Mouse (Mus musculus): ENCODE measurements around the gene Pebp1. TPM values are rescaled to one million over a fixed set of nuclear protein-coding genes. Genes with fewer than 3 reads are reported as not detected.

The Pebp1 gene
- total and polyA plus RNA-seq, 3 experiments: 558 to 568 TPM; not detected in 1

DNA sequence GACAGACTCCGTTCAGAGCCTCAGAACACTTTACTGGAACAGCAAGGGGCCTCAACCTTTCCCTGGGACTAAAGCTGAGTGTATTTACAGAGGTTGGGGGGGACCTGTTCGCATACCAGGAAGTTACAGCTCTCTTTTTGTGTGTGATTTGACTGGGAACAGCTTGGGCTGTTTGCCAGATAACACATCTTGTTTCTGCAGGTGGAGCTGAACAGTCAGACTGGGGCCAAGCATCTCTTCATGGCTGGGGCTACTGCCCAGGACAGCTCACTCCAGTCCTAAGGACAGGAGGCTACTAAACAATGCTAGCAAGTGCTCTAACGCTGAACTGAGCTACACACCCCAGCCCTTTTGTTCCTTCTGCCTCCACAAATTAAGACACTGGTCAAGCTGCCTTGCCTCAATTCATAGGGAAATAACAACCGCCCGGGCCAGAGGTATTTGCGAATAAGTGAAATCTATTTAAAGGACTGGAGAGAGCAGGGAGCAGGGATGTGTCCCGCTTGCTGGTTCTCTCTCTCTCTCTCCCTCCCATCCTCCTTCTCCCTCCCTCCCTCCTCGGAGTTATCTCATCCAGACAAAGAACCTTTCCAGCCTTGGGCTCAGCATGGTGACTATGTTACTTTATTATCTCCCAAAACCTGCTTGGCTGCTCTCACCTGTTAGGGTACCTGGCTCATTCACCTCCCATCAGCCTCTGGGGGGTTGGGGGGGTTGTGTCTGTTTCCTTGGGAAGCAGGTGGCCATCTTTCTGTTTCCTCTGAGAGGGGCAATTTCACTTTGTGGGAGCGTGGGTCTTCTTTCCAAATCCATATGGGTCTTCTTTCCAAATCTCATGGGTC, 27.4 kb upstream of the Pebp1 start:
- TF ChIP-seq CTCF (IDR thresholded peaks at IDR 0.05 in 2 of 3, conservative IDR thresholded peaks at IDR 0.05 in 1 of 3; ENCODE audit: control insufficient read depth in 1 of 3, insufficient read depth in 1 of 3, low read depth in 2 of 3, low read length in 3 of 3, poor library complexity in 1 of 3, severe bottlenecking in 1 of 3) (no peak), RAD21 (IDR thresholded peaks at IDR 0.05; ENCODE audit: low read depth, low read length) (no peak), ZKSCAN1 (IDR thresholded peaks at IDR 0.05; ENCODE audit: low read depth, low read length) (no peak), EP300 (IDR thresholded peaks at IDR 0.05; ENCODE audit: low read depth in 1 of 2, low read length in 2 of 2) (0 out of 4 replicates have a peak, but pooled peaks of 1 of the 2 experiments have one; percentile 12), HCFC1 (IDR thresholded peaks at IDR 0.05; ENCODE audit: low read depth, low read length) (no peak), TCF12 (IDR thresholded peaks at IDR 0.05; ENCODE audit: low read depth, low read length) (peak; percentile 23; the same call in 1 of the 2 replicates), USF2 (IDR thresholded peaks at IDR 0.05; ENCODE audit: borderline replicate concordance in 1 of 2, insufficient read depth in 1 of 2, low read depth in 1 of 2, low read length in 2 of 2) (no peak)
- H3K4me1 ChIP-seq (ENCODE audit: control insufficient read depth in 1 of 2, insufficient read depth in 2 of 2, low read length in 2 of 2): peaks cover 4 to 20% of the 10 kb centered on the region in 2 experiments
- H3K9ac ChIP-seq (ENCODE audit: control insufficient read depth, low read depth, low read length, poor library complexity, severe bottlenecking): no peak overlapping the region
- peak; percentile 38 for DNase-seq (ENCODE audit: low read depth, low spot score)
- peaks cover 0 to 14% of the 10 kb centered on the region in 2 experiments; a peak in 2 of 4 replicates for H3K36me3 ChIP-seq (ENCODE audit: control insufficient read depth in 1 of 2, insufficient read depth in 2 of 2, low read length in 2 of 2)
- no peaks in the 10 kb centered on the region for H3K9me3 ChIP-seq (replicated peaks; ENCODE audit: insufficient read depth, low read length)
- no peak overlapping the region for H3K27ac ChIP-seq (ENCODE audit: control insufficient read depth, low read depth, low read length)
- H3K79me2 ChIP-seq (ENCODE audit: control insufficient read depth, insufficient read depth, low read length, poor library complexity): no peaks in the 10 kb centered on the region; the same call in 1 of the 2 replicates
- peak overlapping the region in 1 of 2 experiments; percentile 16; a peak in 1 of 4 replicates for H3K4me3 ChIP-seq (ENCODE audit: control insufficient read depth in 1 of 2, insufficient read depth in 1 of 2, low read depth in 2 of 2, low read length in 2 of 2)
- H3K27me3 ChIP-seq (ENCODE audit: control insufficient read depth in 1 of 2, insufficient read depth in 2 of 2, low read length in 2 of 2): no peaks in the 10 kb centered on the region; a peak in 1 of 4 replicates

GRCm38 (mm10) chr5:117313909-117314308, 26.5 kb upstream of the Pebp1 start:
- H3K4me1 ChIP-seq (ENCODE audit: control insufficient read depth in 1 of 2, insufficient read depth in 2 of 2, low read length in 2 of 2): peaks cover 4 to 20% of the 10 kb centered on the region in 2 experiments
- H3K9ac ChIP-seq (ENCODE audit: control insufficient read depth, low read depth, low read length, poor library complexity, severe bottlenecking): no peak overlapping the region
- no peak overlapping the region for H3K27ac ChIP-seq (ENCODE audit: control insufficient read depth, low read depth, low read length)
- H3K4me3 ChIP-seq (ENCODE audit: control insufficient read depth in 1 of 2, insufficient read depth in 1 of 2, low read depth in 2 of 2, low read length in 2 of 2): no peak overlapping the region
- H3K79me2 ChIP-seq (ENCODE audit: control insufficient read depth, insufficient read depth, low read length, poor library complexity): no peaks in the 10 kb centered on the region; the same call in 1 of the 2 replicates
- no peaks in the 10 kb centered on the region; a peak in 1 of 4 replicates for H3K27me3 ChIP-seq (ENCODE audit: control insufficient read depth in 1 of 2, insufficient read depth in 2 of 2, low read length in 2 of 2)
- DNase-seq (ENCODE audit: low read depth, low spot score): no peak
- no peak for TF ChIP-seq GABPA (IDR thresholded peaks at IDR 0.05; ENCODE audit: low read depth, low read length)
- TF ChIP-seq MYB (IDR thresholded peaks at IDR 0.05; ENCODE audit: low read depth, low read length): no peak
- no peak for TF ChIP-seq MXI1 (IDR thresholded peaks at IDR 0.05; ENCODE audit: low read depth, low read length)
- TF ChIP-seq SMC3 (IDR thresholded peaks at IDR 0.05; ENCODE audit: low read depth, low read length): no peak
- TF ChIP-seq GATA1 (IDR thresholded peaks at IDR 0.05; ENCODE audit: low read depth, low read length): no peak
- TF ChIP-seq MAFK (IDR thresholded peaks at IDR 0.05; ENCODE audit: borderline replicate concordance, low read depth, low read length): no peak
- no peak for TF ChIP-seq ETS1 (IDR thresholded peaks at IDR 0.05; ENCODE audit: low read depth, low read length)
- TF ChIP-seq NELFE (IDR thresholded peaks at IDR 0.05; ENCODE audit: low read depth, low read length): no peak
- no peak for TF ChIP-seq MAZ (IDR thresholded peaks at IDR 0.05; ENCODE audit: low read depth, low read length)
- H3K36me3 ChIP-seq (ENCODE audit: control insufficient read depth in 1 of 2, insufficient read depth in 2 of 2, low read length in 2 of 2): peaks cover 0 to 14% of the 10 kb centered on the region in 2 experiments; a peak in 2 of 4 replicates
- H3K9me3 ChIP-seq (replicated peaks; ENCODE audit: insufficient read depth, low read length): no peaks in the 10 kb centered on the region
